In genomic region chr8:69832298-69832853, GRCm38 (mm10) we compare ENCODE assay signal across 8 mouse cellular contexts. TPM values are rescaled to one million over a fixed set of nuclear protein-coding genes. Genes with fewer than 3 reads are reported as not detected.
DNase-seq lines count a peak whose midpoint lies in the region; ATAC-seq lines count a peak whose summit lies in the region.

TSS of gene Pbx4 (plus strand) at chr8:69832491.

- peaks cover 20% of the 10 kb centered on the region for H3K36me3 ChIP-seq in hindbrain, embryonic 14.5 days (replicated peaks; ENCODE audit: control insufficient read depth, insufficient read depth)

- H3K27me3 ChIP-seq in hindbrain, embryonic 14.5 days (ENCODE audit: control insufficient read depth, insufficient read depth, low read length), result no peaks in the 10 kb centered on the region

- no peaks in the 10 kb centered on the region for H3K9me3 ChIP-seq in hindbrain, embryonic 14.5 days (ENCODE audit: control insufficient read depth, low read length)

- peak within 1 kb of the TSS; percentile 74 for H3K27ac ChIP-seq in hindbrain, embryonic 14.5 days

- WGBS in hindbrain, embryonic 14.5 days, result under 1% methylated on average over 38 of the region's 38 CpGs

- peak; percentile 98 for ATAC-seq in hindbrain, embryonic 14.5 days (ENCODE audit: low FRiP score)

- H3K9ac ChIP-seq in hindbrain, embryonic 14.5 days, result peak within 1 kb of the TSS; percentile 63

- DNase-seq in T-cell, adult 2 months (ENCODE audit: low spot score), result peak; percentile 96
- DNase-seq in cerebellum, postnatal 25 days, result peak; percentile 81 to 86
- DNase-seq in frontal cortex, postnatal 25 days (ENCODE audit: low spot score in 2 of 2), result peak; percentile 71 to 86
- peak; percentile 94 for DNase-seq in hindbrain, embryonic 14.5 days (ENCODE audit: low spot score)
- DNase-seq in layer of hippocampus, postnatal 36 days, result peak; percentile 91 to 92
- peak; percentile 86 for DNase-seq in lung, postnatal 25 days (ENCODE audit: low spot score)
- peak; percentile 39 for DNase-seq in retina, adult 2 months (ENCODE audit: low read depth, low spot score)
- peak; percentile 95 for DNase-seq in thymus, postnatal 25 days

- H3K4me3 ChIP-seq in hindbrain, embryonic 14.5 days (replicated peaks; ENCODE audit: low read length), result peak within 1 kb of the TSS; percentile 52

- peak within 1 kb of the TSS; percentile 63 for H3K4me2 ChIP-seq in hindbrain, embryonic 14.5 days (replicated peaks)

- H3K4me1 ChIP-seq in hindbrain, embryonic 14.5 days (replicated peaks; ENCODE audit: control insufficient read depth, insufficient read depth, low read length), result peaks cover 17% of the 10 kb centered on the region

RNA-seq across cellular contexts. Expression of gene Pbx4, which starts in this region (rescaled TPM):
- polyA plus RNA-seq in hindbrain, embryonic 14.5 days (2014; fragmentation: Nextera tagmentation; extraction: Ambion mirVana), result 52.9 and 59.7 TPM in 2 replicates
- 10 to 100 TPM; 15.6 to 19.0 TPM for total RNA-seq in layer of hippocampus, postnatal 36 days (2021)

Comparison
In these comparisons a context has a peak if more than half of its experiments do, and no peak if none do; other contexts are left out.
1. Peak in every context shown above with its lines: DNase-seq, ATAC-seq, H3K4me3 ChIP-seq and H3K27ac ChIP-seq.
2. DNase-seq: peak in every context shown above with its lines; median percentile 96 in T-cell, adult 2 months; 95 in thymus, postnatal 25 days; 94 in hindbrain, embryonic 14.5 days; 92 in layer of hippocampus, postnatal 36 days; 86 in lung, postnatal 25 days; 84 in cerebellum, postnatal 25 days; 78 in frontal cortex, postnatal 25 days; 39 in retina, adult 2 months.